Comparison of ENCODE assay signal across 23 mouse cellular contexts in genomic region chr3:87924996-87925395, GRCm38 (mm10). TPM values are rescaled to one million over a fixed set of nuclear protein-coding genes. Genes with fewer than 3 reads are reported as not detected.
"Had no signal": no experiment of that assay in that cellular context is flagged by ENCODE, and none has a peak within 500 bp of the region (broad histone marks: within the 10 kb centered on the region; RNA-seq: fewer than 3 reads in every experiment).

No protein-coding gene starts in this region.

- H3K27me3 ChIP-seq: liver, embryonic 15.5 days; lung, embryonic 15.5 days; midbrain, embryonic 12.5 days; midbrain, embryonic 15.5 days; neural tube, embryonic 13.5 days; stomach, embryonic 15.5 days had no signal

- H3K4me3 ChIP-seq: layer of hippocampus, adult 2 months; left cerebral cortex, adult 2 months; liver, embryonic 15.5 days; lung, embryonic 15.5 days; midbrain, embryonic 12.5 days; midbrain, embryonic 15.5 days; neural tube, embryonic 13.5 days; stomach, embryonic 15.5 days had no signal

- DNase-seq: kidney, adult 11 months; kidney, adult 8-10 months; kidney, postnatal 25 days; layer of hippocampus, postnatal 36 days; lung, adult 18-20 months; lung, postnatal 10 days; lung, postnatal 36 days; retina, postnatal 1 day; right cerebral cortex, postnatal 25 days; spleen, adult 18-20 months; thymus, postnatal 36 days had no signal

- H3K4me2 ChIP-seq: liver, embryonic 15.5 days; lung, embryonic 15.5 days; midbrain, embryonic 12.5 days; midbrain, embryonic 15.5 days; neural tube, embryonic 13.5 days; stomach, embryonic 15.5 days had no signal

RNA-seq across cellular contexts. Expression of gene Crabp2, which starts 23.5 kb away (rescaled TPM):
- total RNA-seq: liver, adult 2 months; megakaryocyte progenitor cell, adult 5-6 weeks; neutrophil, adult 5-6 weeks had no signal
- polyA plus RNA-seq: large intestine, adult 2 months; liver, adult 2 months had no signal
